Mouse (Mus musculus) layer of hippocampus, adult 8-10 months (tissue): ENCODE data around the gene Trmt2b. TPM values are rescaled to one million over a fixed set of nuclear protein-coding genes. Genes with fewer than 3 reads are reported as not detected.
A peak's percentile ranks its signal among the peaks of the same experiment; 100 is the strongest.
"Not testable (repeated sequence)": the region's sequence is repeated elsewhere in the genome, so short reads cannot be mapped to it uniquely, and the experiment has no call there.

Experiments
- DNase-seq, 2 experiments: peaks; one replicate each; pipeline ENCODE4 v3.0.0; 2022; ENCODE audit warnings: low spot score in 2 of 2
- total RNA-seq, 4 experiments: library from RNA; stranded (reverse); gene quantifications; 2 replicates each; pipeline ENCODE4 v1.2.4; 2022

Trmt2b gene
- total RNA-seq, result 10 to 100 TPM in 2 of 4 experiments, 1 to 10 TPM in 2; 8.7 to 10.6 (median 9.5) TPM

DNA sequence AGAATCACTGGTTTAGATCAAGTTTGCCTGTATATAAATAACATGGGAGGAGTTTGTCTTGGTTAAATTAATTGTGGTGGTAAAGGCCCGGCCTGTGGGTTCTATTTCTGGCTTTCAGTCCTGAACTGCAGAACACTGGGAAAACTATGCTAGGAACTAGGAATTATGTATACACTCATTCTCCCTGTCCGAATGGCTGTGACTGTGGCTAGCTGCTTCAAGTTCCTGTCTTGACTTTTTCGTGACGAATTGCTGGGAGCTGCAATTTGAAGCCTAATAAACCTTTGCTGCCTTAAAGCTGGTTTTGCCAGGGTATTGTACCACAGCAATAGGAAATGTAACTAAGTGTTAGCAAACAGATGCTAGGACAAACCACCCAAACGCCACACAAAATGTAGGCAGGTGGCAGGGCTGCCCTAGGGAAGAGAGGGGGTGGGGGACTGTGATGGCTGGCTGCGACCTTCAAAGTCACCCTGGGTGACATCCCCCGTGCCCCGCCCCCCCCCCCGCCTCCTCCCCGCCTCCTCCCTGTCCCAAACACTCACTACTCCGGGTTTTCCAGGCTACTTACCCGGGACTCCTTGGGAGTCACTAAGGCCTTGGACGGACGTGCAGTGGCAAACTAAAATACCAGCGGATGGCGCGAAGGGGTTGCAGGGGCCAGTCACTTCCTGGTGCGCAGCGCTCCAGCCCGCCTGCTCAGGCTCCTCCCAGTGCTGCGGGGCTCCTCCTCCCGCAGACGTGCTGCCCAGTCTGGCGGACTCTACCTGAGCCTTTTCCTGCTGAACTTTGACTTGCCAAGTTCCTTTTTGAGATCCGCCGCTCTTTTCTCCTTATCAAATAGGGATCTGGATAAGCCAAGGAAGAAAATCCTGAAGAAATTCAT, at the start of gene Trmt2b:
TSS of gene Trmt2b (minus strand) at position 710 of the 886 bp plus-strand sequence.
- DNase-seq, result peak; percentile 14 to 28

- DNase-seq, result no peak
Observed at GRCm38 (mm10) chrX:134319153-134319932, 42.6 kb upstream of the Trmt2b start.

DNA sequence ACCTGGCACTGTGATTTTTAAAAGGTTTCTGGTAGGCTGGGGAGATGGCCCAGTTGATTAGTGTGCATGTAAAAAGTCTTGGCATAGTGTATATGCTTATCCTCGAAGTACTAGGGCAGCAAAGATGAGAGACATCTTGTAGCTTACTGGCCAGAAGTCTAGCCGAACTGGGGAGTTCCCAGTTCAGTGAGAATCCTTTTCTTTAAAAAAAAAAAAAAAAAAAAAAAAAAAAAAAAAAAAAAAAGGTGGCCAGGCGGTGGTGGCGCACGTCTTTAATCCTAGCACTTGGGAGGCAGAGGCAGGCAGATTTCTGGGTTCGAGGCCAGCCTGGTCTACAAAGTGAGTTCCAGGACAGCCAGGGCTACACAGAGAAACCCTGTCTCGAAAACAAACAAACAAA, 34.4 kb upstream of the Trmt2b start:
- DNase-seq, result not testable (repeated sequence)

GRCm38 (mm10) chrX:134308275-134308634, 31.5 kb upstream of the Trmt2b start:
- DNase-seq, result no peak

- DNase-seq, result peak; percentile 76 to 82
Observed at GRCm38 (mm10) chrX:134307534-134308274, 30.9 kb upstream of the Trmt2b start, which contains the start of gene Cenpi. Gene Cenpi (plus strand): TSS chrX:134308084.

DNA sequence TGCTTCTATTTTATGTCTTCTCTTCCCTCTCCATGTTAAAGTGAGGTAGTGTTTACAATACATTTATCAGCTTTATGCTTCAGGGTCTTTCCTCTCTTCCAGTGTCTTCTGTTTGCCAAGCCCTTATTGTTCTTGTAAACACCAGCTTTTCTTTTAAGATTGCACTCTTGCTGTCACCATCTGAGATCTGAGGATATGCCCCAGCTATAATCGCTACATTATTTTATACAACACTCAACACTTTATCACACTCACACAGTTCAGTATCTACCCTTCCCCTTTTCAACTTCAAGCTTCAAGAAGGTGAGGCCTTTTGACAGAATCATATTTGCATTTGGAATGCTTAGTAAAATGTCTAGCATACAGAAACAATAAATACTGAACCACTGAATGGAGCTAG, 26.5 kb upstream of the Trmt2b start:
- DNase-seq, result no peak

DNA sequence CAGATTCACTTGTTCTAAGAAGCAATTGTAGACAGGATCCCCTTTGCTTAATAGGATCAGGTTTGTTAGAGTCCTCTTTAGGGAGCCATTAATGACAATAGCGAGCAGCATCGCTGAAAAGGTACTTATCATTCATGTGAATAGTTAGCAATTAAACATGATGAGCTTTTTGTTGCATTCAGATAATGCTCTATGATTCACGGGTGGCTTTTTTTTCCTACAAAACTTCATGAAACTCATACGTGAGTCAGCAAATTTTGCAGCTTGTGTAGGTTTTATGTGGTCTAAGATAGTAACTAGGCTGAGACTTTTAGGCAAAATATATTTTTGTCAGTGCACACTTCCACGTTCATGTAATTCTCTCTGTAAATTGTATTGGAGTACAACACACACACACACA, 23.4 kb upstream of the Trmt2b start:
- no peak for DNase-seq

DNA sequence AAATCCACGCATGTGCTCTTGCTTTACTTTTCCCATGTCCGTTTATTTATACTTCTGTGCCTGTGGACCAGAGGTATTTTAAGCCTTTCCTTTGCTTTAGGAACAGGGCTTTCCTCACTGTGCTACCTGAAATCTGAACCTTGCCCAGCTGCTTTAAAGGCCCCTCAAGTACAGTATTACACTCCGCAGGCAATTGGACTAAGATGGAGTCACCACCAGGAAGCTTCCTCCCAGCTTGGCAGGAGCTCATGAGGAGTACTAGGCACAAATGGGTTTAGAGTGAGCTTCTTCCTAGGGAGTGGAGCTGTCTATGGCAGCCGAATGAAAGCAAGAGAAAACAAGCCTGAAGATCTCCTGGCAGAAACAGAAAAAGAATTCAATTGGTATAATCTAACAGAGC, 20.4 kb upstream of the Trmt2b start:
- peak in 1 of 2 experiments; percentile 4 for DNase-seq

DNA sequence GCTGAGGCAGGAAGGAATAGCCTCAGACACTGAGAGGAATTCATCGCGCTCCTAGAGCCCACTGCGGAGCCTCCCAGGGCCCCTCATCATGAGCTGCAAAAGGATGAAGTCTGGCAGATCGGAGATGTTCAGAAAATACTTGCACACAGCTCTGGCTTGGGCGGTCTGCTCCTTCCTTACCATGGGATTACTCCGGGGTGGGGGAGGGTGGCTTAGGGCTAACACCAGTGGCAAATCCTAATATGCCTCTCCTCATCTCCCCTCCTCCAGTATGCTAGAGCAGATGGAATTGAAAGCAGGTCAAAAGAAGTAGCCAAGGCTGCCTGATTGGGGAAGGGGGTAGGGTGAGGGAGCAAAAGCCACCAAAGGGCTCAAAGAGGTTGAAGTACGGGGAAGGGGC, 20.0 kb upstream of the Trmt2b start:
- peak in 1 of 2 experiments; percentile 4 for DNase-seq

GRCm38 (mm10) chrX:134296301-134296700, 19.5 kb upstream of the Trmt2b start:
- DNase-seq, result peak in 1 of 2 experiments; percentile 9

- no peak for DNase-seq
Observed at GRCm38 (mm10) chrX:134287305-134287704, 10.5 kb upstream of the Trmt2b start.

DNA sequence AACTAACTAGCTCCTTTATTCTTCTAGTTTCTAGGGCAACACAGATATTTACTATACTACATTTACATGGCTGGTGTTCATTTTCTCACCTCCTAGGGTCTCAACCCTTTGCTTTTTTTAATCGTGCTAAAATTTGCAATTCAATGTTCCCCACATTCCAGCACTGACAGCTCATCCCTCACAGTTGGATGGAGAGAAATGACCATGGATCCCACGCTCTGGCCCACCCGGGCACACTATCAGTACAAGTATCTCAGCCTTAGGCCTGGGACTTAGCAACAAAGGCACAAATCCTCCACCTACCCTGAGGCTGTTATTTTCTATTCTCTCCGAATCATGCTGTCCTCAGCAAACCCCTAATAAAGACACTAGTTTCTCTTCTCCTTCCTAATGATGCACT, 9.0 kb upstream of the Trmt2b start:
- no peak for DNase-seq

DNA sequence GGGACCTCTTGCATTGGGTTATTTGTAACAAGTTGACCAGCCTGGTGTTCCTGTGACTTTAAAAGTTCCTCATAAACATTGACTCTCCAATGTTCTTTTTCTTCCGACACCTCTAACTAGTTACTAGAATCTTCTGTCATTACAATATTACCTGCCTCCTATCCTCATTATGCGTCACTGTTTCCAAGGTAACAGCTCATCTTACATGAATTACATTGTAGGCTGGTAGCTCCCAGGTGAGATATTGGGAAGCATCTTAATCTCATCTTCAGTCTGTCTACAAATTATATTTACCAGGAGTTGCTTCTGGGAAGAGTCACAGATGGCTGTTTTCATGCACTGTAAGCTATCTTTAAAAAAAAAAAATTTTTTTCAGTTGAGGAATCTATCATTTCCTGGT, 8.3 kb upstream of the Trmt2b start:
- no peak for DNase-seq

GRCm38 (mm10) chrX:134280531-134280930, 3.7 kb upstream of the Trmt2b start:
- DNase-seq, result no peak

GRCm38 (mm10) chrX:134275715-134276114, 1.1 kb downstream of the Trmt2b start:
- no peak for DNase-seq

GRCm38 (mm10) chrX:134262129-134262528, 14.7 kb downstream of the Trmt2b start:
- no peak for DNase-seq

- no peak for DNase-seq
Observed at GRCm38 (mm10) chrX:134261191-134261590, 15.6 kb downstream of the Trmt2b start.

DNA sequence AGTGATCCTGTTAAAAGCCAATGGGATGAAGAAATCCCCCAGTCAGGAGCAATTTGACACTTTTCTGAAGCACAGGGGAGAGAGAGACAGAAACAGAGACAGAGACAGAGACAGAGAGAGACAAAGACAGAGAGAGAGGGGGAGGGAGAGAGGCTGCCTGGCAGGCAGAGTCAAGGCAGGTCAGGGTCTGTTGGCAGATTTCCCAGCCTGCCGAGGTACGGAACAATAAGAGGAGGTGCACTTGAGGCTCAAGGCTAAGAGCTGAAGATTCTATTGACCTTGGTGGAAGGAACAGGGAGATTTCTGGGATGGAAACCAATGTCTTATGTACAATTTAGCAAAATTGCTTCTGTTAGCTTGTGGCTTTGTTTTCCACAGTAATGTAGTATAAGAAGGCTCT, 28.6 kb downstream of the Trmt2b start:
- DNase-seq, result no peak

GRCm38 (mm10) chrX:134245946-134246345, 30.8 kb downstream of the Trmt2b start:
- DNase-seq, result no peak

- DNase-seq, result no peak
Observed at GRCm38 (mm10) chrX:134238266-134238665, 38.5 kb downstream of the Trmt2b start.

DNA sequence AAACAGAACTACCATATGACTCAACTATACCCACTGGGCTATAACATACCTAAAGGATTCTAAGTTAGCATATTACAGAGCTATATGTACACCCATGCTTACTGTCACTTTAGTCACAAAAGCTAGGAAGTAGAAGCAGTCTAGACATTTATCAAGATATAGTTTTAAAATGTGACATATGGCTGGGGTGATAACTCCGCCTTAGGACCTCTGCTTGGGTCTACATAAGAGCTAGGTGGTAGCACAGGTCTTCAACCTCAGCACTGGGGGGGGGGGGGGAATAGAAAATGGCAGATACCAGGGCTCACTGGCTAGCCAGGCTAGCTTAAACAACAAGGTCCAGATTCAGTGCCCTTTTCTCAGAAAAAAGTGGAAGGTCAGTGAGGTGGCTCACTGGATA, 43.7 kb downstream of the Trmt2b start:
- DNase-seq, result no peak

DNA sequence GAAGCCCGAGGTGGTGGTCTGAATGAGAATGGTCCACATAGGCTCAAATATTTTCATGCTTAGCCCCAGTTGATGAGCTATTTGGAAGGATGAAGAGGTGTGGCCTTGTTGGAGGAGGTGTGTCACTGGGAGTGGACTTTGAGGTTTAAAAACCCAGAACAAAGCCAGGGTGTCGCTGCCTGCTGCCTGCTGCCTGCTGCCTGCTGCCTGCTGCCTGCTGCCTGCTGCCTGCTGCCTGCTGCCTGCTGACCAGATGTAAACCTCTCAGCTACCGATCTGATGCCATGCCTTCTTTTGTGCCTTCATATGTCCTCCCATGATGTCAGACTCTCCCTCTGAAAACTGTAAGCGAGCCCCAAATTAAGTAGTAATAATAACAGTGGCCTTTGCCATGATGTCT, 54.9 kb downstream of the Trmt2b start, which contains the start of gene Nox1:
TSS of gene Nox1 (minus strand) at position 101 of the 400 bp plus-strand sequence.
- no peak for DNase-seq
